Mouse (Mus musculus) erythroblast, embryonic 14.5 days (primary cell): ENCODE results near the gene Tep1.

Experiments used
- GATA1 ChIP-seq: IDR thresholded peaks from 2 replicates; pipeline ENCODE4 v1.6.1; 2012; ENCODE audit warnings: low read length, inconsistent platforms, mixed read lengths
- TAL1 ChIP-seq: IDR thresholded peaks from 3 replicates; pipeline ENCODE4 v1.6.1; 2012; ENCODE audit warnings: low read length, inconsistent platforms, mixed read lengths

GRCm38 (mm10) chr14:50795965-50796364 is 74.4 kb downstream of the Tep1 start:
- no peak for TF ChIP-seq TAL1
- TF ChIP-seq GATA1 = no peak
